Mouse (Mus musculus) embryonic facial prominence, embryonic 10.5 days (tissue): ENCODE results near the gene Stac2. TPM values are rescaled to one million over a fixed set of nuclear protein-coding genes. Genes with fewer than 3 reads are reported as not detected.
A peak's percentile ranks its signal among the peaks of the same experiment; 100 is the strongest.

Source experiments
- DNase-seq: peaks from one replicate; pipeline ENCODE4 v3.0.0-alpha.2; 2017; ENCODE audit warnings: low spot score
- H3K27ac ChIP-seq: fragments of 300-500 bp; sonication (generic); replicated peaks from 2 replicates; pipeline ENCODE4 v1.5.1; 2016; ENCODE audit warnings: mild to moderate bottlenecking
- H3K27me3 ChIP-seq: fragments of 300-500 bp; sonication (generic); replicated peaks from 2 replicates; pipeline ENCODE4 v1.6.1; 2016; ENCODE audit warnings: low read depth, mild to moderate bottlenecking; ENCODE audit not compliant: poor library complexity, severe bottlenecking
- H3K36me3 ChIP-seq: fragments of 300-500 bp; sonication (generic); replicated peaks from 2 replicates; pipeline ENCODE4 v1.6.1; 2016; ENCODE audit warnings: mild to moderate bottlenecking, moderate library complexity
- H3K4me1 ChIP-seq: fragments of 300-500 bp; sonication (generic); 2 replicates; pipeline ENCODE4 v1.6.1; 2016
- H3K4me3 ChIP-seq: fragments of 300-500 bp; sonication (generic); 2 replicates; pipeline ENCODE4 v1.5.1; 2016; ENCODE audit warnings: mild to moderate bottlenecking, moderate library complexity
- H3K9me3 ChIP-seq: fragments of 300-500 bp; sonication (generic); 2 replicates; pipeline ENCODE4 v1.6.1; 2016; ENCODE audit warnings: mild to moderate bottlenecking
- WGBS: fragments of 180-500 bp; shearing (Covaris S2); methylation state at CpG from one replicate; pipeline ENCODE4 v1.1.7; 2016; 5-methylcytosine and 5-hydroxymethylcytosine counted together
- polyA plus RNA-seq: library from polyadenylated mRNA; unstranded; fragments of >200 nt; fragmentation: Nextera tagmentation; extraction: Ambion mirVana; gene quantifications from 2 replicates; pipeline ENCODE4 v1.2.1, GENCODE M21; 2016

The Stac2 gene
- polyA plus RNA-seq, 1 experiment from 2014 or later: 0.47 TPM

DNA sequence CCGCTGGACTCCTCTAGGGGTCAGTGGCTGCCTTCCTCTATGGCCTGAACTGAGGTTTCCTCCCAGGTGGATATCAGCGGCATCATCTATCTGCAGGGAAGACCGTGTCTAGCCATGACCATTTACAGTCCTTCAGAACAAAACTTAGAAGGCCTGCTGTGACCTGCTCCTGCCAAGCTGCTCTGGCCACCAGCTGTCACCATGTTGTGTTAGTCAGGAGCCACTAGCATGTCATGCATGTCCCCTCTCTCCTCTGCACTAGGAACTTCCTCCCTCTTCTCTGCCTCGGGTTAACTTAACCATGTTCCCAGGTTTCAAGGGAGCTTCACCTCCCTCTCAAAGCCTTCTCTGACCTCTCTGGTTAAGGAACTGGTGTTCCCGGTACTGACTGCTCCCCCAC, 53.5 kb downstream of the Stac2 start:
- H3K9me3 ChIP-seq: no peaks in the 10 kb centered on the region
- no peak for DNase-seq
- H3K4me1 ChIP-seq: peaks cover 57% of the 10 kb centered on the region
- no peak overlapping the region for H3K27ac ChIP-seq
- H3K27me3 ChIP-seq: peaks cover 86% of the 10 kb centered on the region
- H3K36me3 ChIP-seq: peaks cover 7% of the 10 kb centered on the region
- WGBS: 74% methylated on average over 5 of the region's 5 CpGs
- H3K4me3 ChIP-seq: no peak overlapping the region

- WGBS: 68% methylated on average over 7 of the region's 7 CpGs
- Histone ChIP-seq H3K27ac (no peak overlapping the region), H3K36me3 (peaks cover under 1% of the 10 kb centered on the region; the same call in 1 of the 2 replicates), H3K4me3 (no peak overlapping the region), H3K4me1 (peaks cover 63% of the 10 kb centered on the region), H3K9me3 (no peaks in the 10 kb centered on the region), H3K27me3 (peaks cover 89% of the 10 kb centered on the region)
- no peak for DNase-seq
These were observed 54.2 kb downstream of the Stac2 start for GRCm38 (mm10) chr11:97998898-97999608.

- DNase-seq: no peak
- peaks cover 55% of the 10 kb centered on the region for H3K4me1 ChIP-seq
- H3K27me3 ChIP-seq: peaks cover 81% of the 10 kb centered on the region
- H3K9me3 ChIP-seq: no peaks in the 10 kb centered on the region
- no peaks in the 10 kb centered on the region for H3K36me3 ChIP-seq
- H3K27ac ChIP-seq: no peak overlapping the region
- 81% methylated on average over 11 of the region's 11 CpGs for whole genome bisulfite sequencing
- H3K4me3 ChIP-seq: no peak overlapping the region
These were observed 55.0 kb downstream of the Stac2 start for GRCm38 (mm10) chr11:97998074-97998793.

GRCm38 (mm10) chr11:97997387-97997960, 55.8 kb downstream of the Stac2 start:
- peaks cover 48% of the 10 kb centered on the region for H3K4me1 ChIP-seq
- peaks cover 73% of the 10 kb centered on the region for H3K27me3 ChIP-seq
- no peak overlapping the region for H3K27ac ChIP-seq
- DNase-seq: no peak
- 85% methylated on average over 8 of the region's 8 CpGs for WGBS
- H3K9me3 ChIP-seq: no peaks in the 10 kb centered on the region
- no peaks in the 10 kb centered on the region for H3K36me3 ChIP-seq
- no peak overlapping the region for H3K4me3 ChIP-seq

- peaks cover 70% of the 10 kb centered on the region for H3K27me3 ChIP-seq
- H3K36me3 ChIP-seq: no peaks in the 10 kb centered on the region
- WGBS: 79% methylated on average over 1 of the region's 1 CpGs
- DNase-seq: no peak
- H3K4me1 ChIP-seq: peaks cover 40% of the 10 kb centered on the region
- H3K9me3 ChIP-seq: no peaks in the 10 kb centered on the region
- no peak overlapping the region for H3K4me3 ChIP-seq
- no peak overlapping the region for H3K27ac ChIP-seq
These were observed 56.6 kb downstream of the Stac2 start for GRCm38 (mm10) chr11:97996691-97997090.

GRCm38 (mm10) chr11:97995564-97996288, 57.5 kb downstream of the Stac2 start, which contains the start of gene Arl5c:
Gene Arl5c, minus strand, starts transcription at chr11:97996181.
- DNase-seq: peak; percentile 66
- no peaks in the 10 kb centered on the region for H3K9me3 ChIP-seq
- no peaks in the 10 kb centered on the region for H3K36me3 ChIP-seq
- WGBS: under 1% methylated on average over 26 of the region's 26 CpGs
- peak within 1 kb of the TSS; percentile 22; the same call in 1 of the 2 replicates for H3K27ac ChIP-seq
- peak within 1 kb of the TSS; percentile 61 for H3K4me3 ChIP-seq
- H3K4me1 ChIP-seq: peaks cover 31% of the 10 kb centered on the region
- peaks cover 66% of the 10 kb centered on the region for H3K27me3 ChIP-seq

- Histone ChIP-seq H3K27me3 (peaks cover 66% of the 10 kb centered on the region), H3K36me3 (no peaks in the 10 kb centered on the region), H3K27ac (no peak overlapping the region), H3K4me1 (peaks cover 32% of the 10 kb centered on the region), H3K4me3 (peak overlapping the region; percentile 61), H3K9me3 (no peaks in the 10 kb centered on the region)
- peak; percentile 84 for DNase-seq
- WGBS: 5% methylated on average over 13 of the region's 13 CpGs
These were observed 58.6 kb downstream of the Stac2 start for GRCm38 (mm10) chr11:97994539-97995100.

GRCm38 (mm10) chr11:97988530-97989096, 64.6 kb downstream of the Stac2 start:
- Histone ChIP-seq H3K27me3 (peaks cover 59% of the 10 kb centered on the region), H3K36me3 (no peaks in the 10 kb centered on the region), H3K27ac (peak overlapping the region; percentile 86), H3K9me3 (no peaks in the 10 kb centered on the region), H3K4me3 (peak overlapping the region; percentile 90), H3K4me1 (peaks cover 32% of the 10 kb centered on the region)
- DNase-seq: peak; percentile 89
- under 1% methylated on average over 26 of the region's 26 CpGs for WGBS

DNA sequence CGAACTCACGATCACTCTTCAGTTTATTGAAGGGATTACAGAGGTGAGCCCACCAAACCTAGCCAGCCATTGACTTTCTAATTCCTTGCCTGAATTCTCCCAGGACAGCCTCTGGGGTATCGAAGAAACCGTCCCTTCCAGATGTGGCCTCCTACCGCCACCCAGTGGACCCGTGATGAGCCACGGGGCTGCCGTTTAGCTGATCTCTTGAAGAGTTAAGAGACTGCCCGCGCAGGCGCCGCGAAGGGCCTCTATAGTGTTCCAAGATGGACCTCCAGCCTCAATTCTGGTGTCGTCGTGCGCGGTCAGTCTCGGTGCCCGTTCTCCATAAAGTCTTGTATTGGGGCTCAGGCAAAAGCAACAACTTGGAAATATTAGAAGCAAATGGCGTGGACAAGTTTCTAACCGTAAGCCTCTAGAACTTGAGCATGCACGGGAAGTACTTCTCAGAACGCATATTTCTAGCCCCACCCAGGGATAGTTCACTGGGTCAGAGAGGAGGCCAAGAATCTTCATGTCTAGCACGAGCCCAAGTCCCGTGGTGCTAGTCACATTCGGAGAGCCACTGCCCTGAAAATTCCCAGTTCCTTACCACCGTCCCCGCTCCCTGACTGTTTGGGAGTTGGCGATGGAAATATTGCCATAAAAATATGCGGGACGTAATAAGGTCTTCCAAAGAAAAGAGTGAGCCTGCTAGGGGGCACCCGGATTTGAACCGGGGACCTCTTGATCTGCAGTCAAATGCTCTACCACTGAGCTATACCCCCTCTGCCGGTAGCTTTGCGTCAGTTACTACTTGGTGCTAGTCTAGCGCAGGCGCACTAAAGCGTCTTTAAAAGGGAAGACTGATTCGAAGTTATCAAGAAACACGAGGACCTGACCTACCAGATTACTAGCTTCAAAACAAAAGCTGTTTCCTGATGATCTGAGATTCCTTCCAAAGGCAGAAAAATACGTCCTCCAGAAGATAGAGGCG, 65.4 kb downstream of the Stac2 start:
- no peaks in the 10 kb centered on the region for H3K9me3 ChIP-seq
- H3K27ac ChIP-seq: peak overlapping the region; percentile 86
- H3K4me3 ChIP-seq: peak overlapping the region; percentile 90
- peak; percentile 94 for DNase-seq
- under 1% methylated on average over 42 of the region's 42 CpGs for WGBS
- peaks cover 67% of the 10 kb centered on the region for H3K27me3 ChIP-seq
- H3K36me3 ChIP-seq: no peaks in the 10 kb centered on the region
- peaks cover 32% of the 10 kb centered on the region for H3K4me1 ChIP-seq

DNA sequence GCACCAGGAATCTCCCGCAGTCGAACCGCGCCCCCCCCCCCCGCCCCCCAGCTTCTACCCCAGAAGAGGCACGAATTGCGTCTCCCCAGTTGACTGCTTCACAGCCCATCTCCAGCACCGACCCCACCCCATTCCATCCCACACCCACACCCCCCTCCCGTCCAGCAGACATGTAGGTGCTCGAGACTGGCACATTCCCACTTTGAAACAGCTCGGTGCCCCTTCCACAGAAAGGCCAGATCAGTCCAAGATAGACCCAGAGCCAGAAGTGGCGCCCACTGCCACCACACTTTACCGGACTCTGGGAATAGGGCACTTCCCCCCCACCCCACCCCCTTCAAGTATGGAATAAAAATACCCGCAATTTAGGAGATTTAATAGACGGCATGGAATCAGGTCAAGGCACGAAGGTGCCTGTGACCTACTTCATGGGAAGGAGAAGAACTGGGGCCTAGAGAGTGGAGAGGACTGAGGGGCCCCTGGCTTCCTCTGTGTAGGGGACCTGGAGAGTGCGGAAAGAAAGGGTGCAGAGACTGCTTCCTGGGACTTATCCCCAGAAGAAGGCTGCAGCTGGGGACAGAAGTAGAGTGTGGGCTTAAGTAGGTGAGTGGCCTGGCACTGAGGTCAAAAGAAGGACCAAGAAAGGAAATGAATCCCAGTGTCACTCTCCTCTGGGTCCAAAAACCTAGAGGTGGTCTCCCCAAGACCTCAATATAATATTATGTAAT, 66.4 kb downstream of the Stac2 start:
- no peaks in the 10 kb centered on the region for H3K36me3 ChIP-seq
- H3K9me3 ChIP-seq: no peaks in the 10 kb centered on the region
- peaks cover 67% of the 10 kb centered on the region for H3K27me3 ChIP-seq
- H3K27ac ChIP-seq: no peak overlapping the region
- WGBS: 26% methylated on average over 17 of the region's 17 CpGs
- peak overlapping the region; percentile 90 for H3K4me3 ChIP-seq
- peaks cover 32% of the 10 kb centered on the region for H3K4me1 ChIP-seq
- DNase-seq: no peak
